Mouse (Mus musculus): ENCODE measurements around the gene Miga1.

The Miga1 gene

GRCm38 (mm10) chr3:152287810-152288209 is 52.4 kb downstream of the Miga1 start:
- no peak for DNase-seq (ENCODE audit: low read depth, low spot score)

DNA sequence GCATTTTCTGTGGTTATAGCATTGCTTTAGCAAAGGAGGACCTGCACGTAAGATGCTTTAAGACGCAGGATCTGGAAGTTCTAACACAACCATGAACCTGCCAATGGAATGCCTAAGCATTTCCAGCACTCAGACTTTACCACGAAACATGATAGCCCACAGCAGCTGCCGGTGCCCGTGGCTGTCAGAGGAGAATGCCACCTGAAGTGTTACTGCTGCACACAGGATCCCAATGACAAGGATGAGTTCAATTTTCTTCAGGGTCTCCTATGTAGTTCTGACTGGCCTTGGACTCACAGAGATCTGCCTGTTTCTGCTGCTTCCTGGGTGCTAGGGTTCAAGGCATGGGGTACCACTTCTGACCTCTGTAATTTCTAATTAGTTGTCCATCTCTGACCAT is 55.4 kb downstream of the Miga1 start:
- no peak for DNase-seq (ENCODE audit: low read depth, low spot score)

DNA sequence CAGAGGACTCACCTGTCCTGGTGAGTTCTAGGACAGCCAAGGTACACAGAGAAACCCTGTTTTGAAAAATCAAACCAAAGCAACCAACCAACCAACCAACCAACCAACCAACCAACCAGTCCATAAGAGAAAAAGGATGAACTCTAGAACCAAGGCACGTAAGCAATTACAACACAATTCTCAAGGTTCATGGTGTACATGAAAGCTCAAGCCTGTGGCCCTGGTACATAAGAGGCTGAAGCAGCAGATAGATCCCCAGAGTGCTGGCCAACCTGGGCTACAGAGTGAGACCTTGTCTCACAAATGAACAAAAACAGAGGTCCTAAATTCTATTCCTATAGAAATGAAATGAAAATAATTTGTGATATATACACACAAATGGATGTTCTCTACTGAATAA is 55.9 kb downstream of the Miga1 start:
- no peak for DNase-seq (ENCODE audit: low read depth, low spot score)

GRCm38 (mm10) chr3:152282126-152282525 is 58.1 kb downstream of the Miga1 start:
- DNase-seq (ENCODE audit: low read depth, low spot score): no peak

GRCm38 (mm10) chr3:152278431-152278830 is 61.8 kb downstream of the Miga1 start:
- DNase-seq (ENCODE audit: low read depth, low spot score): no peak

DNA sequence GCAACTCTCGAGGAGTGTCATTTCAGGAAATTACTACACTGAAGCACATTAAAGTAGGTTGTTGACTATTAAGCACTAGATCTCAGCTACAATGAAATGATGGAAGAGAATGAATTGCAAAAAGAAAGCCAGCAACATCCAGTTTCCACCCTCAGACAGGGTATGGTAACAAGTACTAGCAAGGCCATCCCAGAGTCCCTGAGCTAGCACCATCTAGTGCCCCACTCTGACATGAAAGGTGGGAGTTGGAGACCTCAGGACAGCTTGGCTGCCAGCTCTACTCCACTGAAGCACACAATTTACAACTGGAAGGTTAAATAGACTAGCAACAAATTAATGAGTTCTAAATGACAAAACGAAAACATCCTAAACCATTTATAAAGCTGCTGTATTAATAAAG is 62.3 kb downstream of the Miga1 start:
- no peak for DNase-seq (ENCODE audit: low read depth, low spot score)

GRCm38 (mm10) chr3:152276935-152277334 is 63.3 kb downstream of the Miga1 start:
- DNase-seq (ENCODE audit: low read depth, low spot score): no peak

GRCm38 (mm10) chr3:152275008-152275407 is 65.2 kb downstream of the Miga1 start:
- DNase-seq (ENCODE audit: low read depth, low spot score): no peak

- DNase-seq (ENCODE audit: low read depth, low spot score): no peak
These were observed 67.1 kb downstream of the Miga1 start for GRCm38 (mm10) chr3:152272974-152273685.

DNA sequence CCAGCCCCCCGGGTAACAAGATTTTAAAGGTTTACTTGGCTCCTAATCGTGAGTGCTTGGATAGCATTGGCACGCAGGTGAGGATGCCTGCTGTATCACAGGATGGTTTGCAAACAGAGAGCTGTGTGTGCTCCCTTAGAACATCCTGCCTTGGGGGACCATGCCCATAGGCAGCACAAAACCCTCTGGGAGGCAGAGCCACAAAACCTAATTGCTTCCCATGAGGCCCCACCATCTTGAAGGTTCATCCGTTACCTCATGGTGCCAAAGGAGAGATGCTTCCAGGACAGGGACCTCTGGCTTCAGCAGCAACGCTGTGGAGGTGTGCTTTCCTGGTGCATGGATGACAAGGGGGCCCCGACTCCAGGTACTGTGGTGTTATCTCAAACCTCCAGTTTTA is 68.3 kb downstream of the Miga1 start:
- DNase-seq (ENCODE audit: low read depth, low spot score): no peak

DNA sequence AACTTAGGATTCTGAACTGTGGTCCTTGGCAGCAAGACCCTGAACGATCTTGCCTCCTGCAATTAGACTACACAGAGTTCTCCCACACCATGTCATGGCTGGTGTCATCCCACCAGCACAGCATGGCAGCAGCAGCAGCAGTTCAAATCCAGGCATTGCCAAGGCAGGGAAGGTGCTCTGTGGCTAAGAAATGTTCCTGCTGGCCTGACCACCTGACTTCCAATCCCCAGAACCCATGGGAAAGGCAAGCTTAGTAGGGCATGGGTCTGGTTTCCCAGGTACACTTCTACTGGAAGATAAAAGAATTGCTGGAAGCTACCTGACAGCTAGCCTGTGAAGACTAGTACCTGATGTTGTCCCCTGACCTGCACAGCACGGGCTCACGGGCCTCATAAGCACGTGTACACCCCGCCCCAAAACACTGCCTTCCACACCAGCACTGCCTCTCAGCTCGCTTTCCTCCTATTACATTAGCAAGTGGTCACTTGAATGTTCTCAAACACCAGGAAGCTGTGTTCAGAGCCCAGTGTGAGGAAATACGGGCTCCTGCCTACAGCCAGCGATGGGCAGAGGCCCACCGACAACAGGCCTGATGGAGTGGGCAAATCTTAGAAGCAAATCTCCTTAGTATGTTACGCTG is 69.0 kb downstream of the Miga1 start:
- no peak for DNase-seq (ENCODE audit: low read depth, low spot score)

GRCm38 (mm10) chr3:152268099-152268498 is 72.1 kb downstream of the Miga1 start:
- no peak for DNase-seq (ENCODE audit: low read depth, low spot score)

DNA sequence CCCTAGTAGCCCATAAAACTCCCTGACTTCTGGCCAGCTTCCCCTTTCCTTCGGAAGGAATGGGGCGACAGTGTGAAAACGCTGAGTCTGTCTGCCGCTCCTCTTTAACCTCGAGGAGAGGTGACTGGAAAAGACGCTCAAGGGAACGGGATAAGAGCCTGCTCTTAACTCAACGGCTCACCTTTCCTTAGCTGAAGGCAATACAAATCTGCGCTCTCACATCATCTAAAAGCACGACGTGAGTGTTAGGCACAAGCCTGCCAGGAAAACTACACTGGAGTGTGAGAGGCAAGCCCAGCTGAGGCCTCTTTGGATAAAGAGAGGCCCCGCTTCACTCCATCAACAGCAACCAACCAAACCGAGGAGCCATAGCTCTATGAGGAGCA is 74.2 kb downstream of the Miga1 start, which contains the start of gene Nexn:
Gene Nexn (minus strand): TSS at position 315 of the 386 bp plus-strand sequence.
- DNase-seq (ENCODE audit: low read depth, low spot score): no peak

DNA sequence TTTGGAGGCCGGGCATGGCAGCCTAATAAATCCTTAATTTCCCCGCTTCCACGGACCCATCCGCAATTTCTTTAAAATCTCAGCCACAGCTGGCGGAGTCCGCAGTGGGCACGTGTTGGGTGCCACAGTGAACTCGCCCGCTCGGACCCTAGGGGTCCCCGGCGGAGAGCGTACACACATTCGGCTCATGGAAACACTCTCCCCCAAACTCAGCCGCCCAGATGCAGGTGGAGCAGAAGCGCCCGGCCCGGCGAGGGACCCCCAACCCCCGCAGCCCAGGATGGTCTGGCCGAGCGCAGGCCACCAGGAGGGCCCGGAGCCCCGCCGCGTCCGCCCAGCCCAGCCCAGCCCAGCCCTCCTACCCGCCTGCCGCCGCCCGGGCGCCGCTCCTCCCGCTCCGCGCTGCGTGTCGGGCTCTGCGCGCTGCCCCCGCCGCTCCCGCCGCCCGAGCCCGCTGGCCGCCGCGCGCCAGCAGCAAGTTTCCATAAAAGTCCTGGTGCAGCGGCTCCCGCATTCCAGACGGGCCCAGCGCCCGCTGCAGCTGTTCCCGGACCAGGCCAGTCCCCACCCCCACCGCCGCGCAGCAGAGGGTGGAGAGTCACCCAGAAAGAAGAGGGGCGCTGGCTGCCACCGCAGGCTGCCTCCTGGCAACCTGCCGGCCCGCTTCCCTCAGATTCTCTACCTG is 74.7 kb downstream of the Miga1 start:
- peak; percentile 82 for DNase-seq (ENCODE audit: low read depth, low spot score)

- no peak for DNase-seq (ENCODE audit: low read depth, low spot score)
These were observed 75.4 kb downstream of the Miga1 start for GRCm38 (mm10) chr3:152264830-152265229.

- DNase-seq (ENCODE audit: low read depth, low spot score): no peak
These were observed 75.8 kb downstream of the Miga1 start for GRCm38 (mm10) chr3:152264374-152264773.

DNA sequence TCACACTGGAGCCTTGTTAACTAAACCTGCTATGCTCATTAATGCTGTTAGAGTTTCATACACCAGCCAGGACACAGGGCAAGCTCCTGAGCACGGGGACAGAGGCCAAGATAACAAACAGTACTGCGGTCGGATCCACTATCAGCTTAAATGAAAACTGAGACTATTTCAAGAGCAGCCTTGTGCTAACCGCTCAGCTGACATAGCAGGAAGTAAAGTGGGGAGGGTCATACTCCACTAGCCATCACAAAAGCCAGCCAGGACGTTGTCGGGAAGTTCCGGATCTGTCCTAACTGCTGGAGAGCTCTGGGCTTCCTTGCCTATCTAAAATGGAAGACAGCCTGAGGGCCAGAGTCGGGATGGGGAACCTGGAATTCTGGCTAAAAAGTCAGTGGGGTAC is 78.3 kb downstream of the Miga1 start:
- DNase-seq (ENCODE audit: low read depth, low spot score): no peak

DNA sequence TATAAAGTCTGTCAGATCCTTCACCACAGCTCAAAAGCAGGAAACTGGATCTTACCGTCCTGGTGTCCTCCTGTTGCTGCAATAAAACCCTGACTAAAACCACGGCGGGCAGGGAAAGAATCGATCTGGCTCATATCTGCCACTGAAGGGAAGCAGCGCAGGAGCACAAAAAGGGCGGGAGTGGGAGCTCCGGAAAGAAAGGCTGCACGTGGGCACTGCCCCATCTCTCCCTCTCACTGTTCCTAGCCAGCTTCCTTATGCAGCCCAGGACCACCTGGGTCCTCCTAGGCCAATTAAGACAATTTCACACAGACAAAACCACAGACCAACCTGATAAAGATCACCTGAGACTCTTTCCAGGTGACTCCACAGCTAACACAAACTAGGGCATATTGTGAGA is 78.8 kb downstream of the Miga1 start:
- DNase-seq (ENCODE audit: low read depth, low spot score): no peak

DNA sequence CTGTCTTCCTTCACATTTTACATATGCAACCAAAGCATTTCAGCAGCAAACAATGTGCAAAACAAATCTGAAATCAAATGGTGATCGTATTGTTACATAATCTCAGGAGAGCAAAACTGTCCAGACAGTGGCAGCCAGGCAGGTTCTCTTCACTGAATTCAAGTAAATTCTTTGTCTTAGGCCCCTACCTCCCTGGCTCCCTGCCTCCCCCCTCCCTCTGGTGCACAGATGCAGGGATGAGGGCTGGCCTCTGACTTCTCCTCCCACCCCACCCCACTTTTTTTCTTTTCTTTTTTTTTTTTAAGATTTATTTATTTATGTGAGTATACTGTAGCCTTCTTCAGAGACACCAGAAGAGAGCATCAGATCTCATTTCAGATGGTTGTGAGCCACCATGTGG is 79.8 kb downstream of the Miga1 start:
- no peak for DNase-seq (ENCODE audit: low read depth, low spot score)

DNA sequence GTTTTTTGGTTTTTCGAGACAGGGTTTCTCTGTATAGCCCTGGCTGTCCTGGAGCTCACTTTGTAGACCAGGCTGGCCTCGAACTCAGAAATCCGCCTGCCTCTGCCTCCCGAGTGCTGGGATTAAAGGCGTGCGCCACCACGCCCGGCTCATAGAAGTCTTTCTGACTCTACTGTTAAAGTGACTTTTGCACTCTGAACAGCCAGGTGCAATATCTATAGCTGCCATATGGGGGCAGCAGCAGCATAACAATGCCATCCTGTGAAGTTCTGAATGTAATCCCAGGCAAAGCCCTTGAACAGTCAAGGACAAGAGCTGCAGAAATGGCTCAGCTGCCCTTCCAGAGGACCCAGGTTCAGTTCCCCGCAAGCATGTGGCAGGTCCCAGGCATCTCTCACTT is 80.8 kb downstream of the Miga1 start:
- peak; percentile 83 for DNase-seq (ENCODE audit: low read depth, low spot score)

DNA sequence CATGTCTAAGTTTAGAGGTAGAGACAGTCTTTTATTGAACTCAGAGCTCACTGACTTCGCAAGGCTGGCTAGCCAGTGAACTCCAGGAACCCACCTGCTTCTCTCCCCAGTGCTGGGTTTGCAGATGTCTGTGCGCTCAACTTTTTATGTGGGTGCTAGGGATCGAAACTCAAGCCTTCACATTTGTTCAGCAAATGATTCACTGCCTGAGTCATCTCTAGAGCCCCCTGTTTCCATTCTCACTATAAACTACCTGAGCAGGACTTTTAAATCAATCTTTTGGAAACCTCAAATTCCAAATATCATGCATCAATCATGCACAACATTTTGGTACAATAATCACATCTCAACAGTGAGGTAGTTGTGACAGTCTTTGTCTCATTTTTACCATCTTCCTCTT is 82.7 kb downstream of the Miga1 start:
- no peak for DNase-seq (ENCODE audit: low read depth, low spot score)

GRCm38 (mm10) chr3:152250487-152250886 is 89.7 kb downstream of the Miga1 start:
- DNase-seq (ENCODE audit: low read depth, low spot score): no peak

DNA sequence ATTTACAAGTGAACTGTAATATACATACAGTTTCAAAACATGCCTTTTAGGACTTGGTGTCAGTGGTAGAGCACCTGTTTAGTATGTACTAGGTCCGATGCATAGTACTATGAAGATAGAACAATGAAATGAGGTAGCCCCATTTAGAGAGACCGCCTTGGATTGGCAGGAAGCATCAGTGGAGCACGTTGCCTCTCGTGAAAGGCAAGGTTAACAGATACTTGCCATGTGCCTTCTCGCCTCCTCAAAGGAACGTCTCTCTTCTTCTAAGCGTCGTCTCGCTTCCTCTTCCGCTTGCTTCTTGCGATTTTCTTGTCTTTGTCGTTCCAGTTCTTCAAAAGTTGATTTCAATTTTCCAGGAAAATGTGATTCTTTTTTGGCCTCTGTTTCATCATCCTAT is 92.5 kb downstream of the Miga1 start:
- DNase-seq (ENCODE audit: low read depth, low spot score): no peak
